Mouse (Mus musculus) midbrain, embryonic 13.5 days (tissue): Measurements from ENCODE around the gene Pebp1. TPM values are rescaled to one million over a fixed set of nuclear protein-coding genes. Genes with fewer than 3 reads are reported as not detected.

ENCODE experiments used
- ATAC-seq: fragments of 200-750 bp; cut with Nextera tagmentation; 2 replicates; pipeline ENCODE4 v1.8.0; 2017; ENCODE audit warnings: mild to moderate bottlenecking, moderate TSS enrichment, moderate library complexity
- H3K27ac ChIP-seq: fragments of 300-500 bp; sonication (generic); 2 replicates; pipeline ENCODE4 v1.5.1; 2015; ENCODE audit warnings: inconsistent platforms, mild to moderate bottlenecking, moderate library complexity
- H3K27me3 ChIP-seq: fragments of 300-500 bp; sonication (generic); 2 replicates; pipeline ENCODE4 v1.6.1; 2015; ENCODE audit warnings: mild to moderate bottlenecking, inconsistent platforms
- H3K36me3 ChIP-seq: fragments of 300-500 bp; sonication (generic); 2 replicates; pipeline ENCODE4 v1.6.1; 2015; ENCODE audit warnings: mild to moderate bottlenecking, inconsistent platforms
- H3K4me1 ChIP-seq: fragments of 300-500 bp; sonication (generic); replicated peaks from 2 replicates; pipeline ENCODE4 v1.6.1; 2015; ENCODE audit warnings: inconsistent platforms
- H3K4me2 ChIP-seq: fragments of 300-500 bp; sonication (generic); replicated peaks from 2 replicates; pipeline ENCODE4 v1.6.1; 2015; ENCODE audit warnings: moderate library complexity, mild to moderate bottlenecking, inconsistent platforms
- H3K4me3 ChIP-seq: fragments of 300-500 bp; sonication (generic); replicated peaks from 2 replicates; pipeline ENCODE4 v1.5.1; 2015; ENCODE audit warnings: mild to moderate bottlenecking, inconsistent platforms
- H3K9ac ChIP-seq: fragments of 300-500 bp; sonication (generic); replicated peaks from 2 replicates; pipeline ENCODE4 v1.6.1; 2015; ENCODE audit warnings: mild to moderate bottlenecking, inconsistent platforms
- H3K9me3 ChIP-seq: fragments of 300-500 bp; sonication (generic); 2 replicates; pipeline ENCODE4 v1.6.1; 2016; ENCODE audit warnings: mild to moderate bottlenecking, inconsistent platforms
- WGBS: fragments of 180-500 bp; shearing (Covaris S2); methylation state at CpG from one replicate; pipeline ENCODE4 v1.1.7; 2015; 5-methylcytosine and 5-hydroxymethylcytosine counted together
- polyA plus RNA-seq: library from polyadenylated mRNA; unstranded; fragments of >200 nt; fragmentation: Nextera tagmentation; extraction: Ambion mirVana; gene quantifications from 2 replicates; pipeline ENCODE4 v1.2.1, GENCODE M21; 2015

Gene Pebp1
- polyA plus RNA-seq, 1 experiment from 2014 or later: 1,066 TPM

GRCm38 (mm10) chr5:117284029-117284428 is 3.4 kb downstream of the Pebp1 start:
- H3K36me3 ChIP-seq: peaks cover 60% of the 10 kb centered on the region
- H3K4me2 ChIP-seq: no peak overlapping the region
- H3K27me3 ChIP-seq: peaks cover 8% of the 10 kb centered on the region; the same call in 1 of the 2 replicates
- no peaks in the 10 kb centered on the region for H3K9me3 ChIP-seq
- ATAC-seq: no peak
- H3K27ac ChIP-seq: peak overlapping the region; percentile 25; the same call in 1 of the 2 replicates
- 75% methylated on average over 9 of the region's 9 CpGs for WGBS
- H3K4me1 ChIP-seq: peaks cover 36% of the 10 kb centered on the region
- H3K4me3 ChIP-seq: no peak overlapping the region
- no peak overlapping the region; the same call in 1 of the 2 replicates for H3K9ac ChIP-seq

GRCm38 (mm10) chr5:117282360-117282759 is 5.1 kb downstream of the Pebp1 start:
- no peak overlapping the region for H3K4me3 ChIP-seq
- no peak overlapping the region for H3K9ac ChIP-seq
- H3K36me3 ChIP-seq: peaks cover 60% of the 10 kb centered on the region
- H3K4me2 ChIP-seq: no peak overlapping the region
- no peak overlapping the region for H3K27ac ChIP-seq
- peaks cover 29% of the 10 kb centered on the region for H3K4me1 ChIP-seq
- 91% methylated on average over 8 of the region's 8 CpGs for WGBS
- no peaks in the 10 kb centered on the region for H3K27me3 ChIP-seq
- H3K9me3 ChIP-seq: no peaks in the 10 kb centered on the region
- no peak for ATAC-seq

DNA sequence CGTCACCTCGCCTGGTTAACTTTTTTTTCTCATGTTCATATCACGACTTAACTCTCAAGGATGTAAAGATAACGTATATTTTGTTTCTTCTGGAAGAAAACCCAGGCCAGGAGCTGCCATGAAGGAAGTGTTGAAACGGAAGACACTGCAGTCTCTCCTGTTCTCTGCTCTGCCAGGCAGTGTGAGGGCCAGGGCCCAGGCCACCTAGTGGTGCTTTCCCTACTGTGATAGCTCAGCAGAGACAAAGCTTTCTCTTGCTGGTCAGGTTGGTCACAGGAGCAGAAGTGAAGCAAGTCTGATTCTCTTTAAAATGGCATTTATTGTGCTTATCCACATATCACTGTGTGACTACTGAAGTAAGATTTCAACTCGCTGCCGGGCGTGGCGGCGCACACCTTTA is 5.9 kb downstream of the Pebp1 start:
- Histone ChIP-seq H3K9me3 (no peaks in the 10 kb centered on the region), H3K4me1 (peaks cover 27% of the 10 kb centered on the region), H3K4me3 (no peak overlapping the region), H3K27me3 (no peaks in the 10 kb centered on the region), H3K9ac (no peak overlapping the region), H3K27ac (no peak overlapping the region), H3K4me2 (no peak overlapping the region), H3K36me3 (peaks cover 60% of the 10 kb centered on the region)
- 94% methylated on average over 10 of the region's 10 CpGs for WGBS
- no peak for ATAC-seq

DNA sequence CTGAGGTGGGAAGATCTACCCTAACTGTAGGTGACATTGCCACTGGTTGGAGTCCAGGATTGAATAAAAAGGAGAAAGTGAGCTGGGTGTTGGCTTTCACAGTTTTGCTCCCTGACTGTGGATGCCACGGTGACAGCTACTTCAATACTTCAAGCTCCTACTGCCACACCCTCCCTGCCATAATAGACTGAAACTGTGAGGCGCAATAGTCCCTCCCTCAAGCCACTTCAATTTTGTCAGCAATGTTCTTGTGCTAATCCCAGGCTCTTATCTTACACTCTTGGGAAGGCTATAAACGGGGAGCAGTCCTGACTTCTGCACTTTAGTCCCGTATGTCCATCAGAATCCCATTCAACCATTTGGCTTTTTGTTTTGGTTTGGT is 7.8 kb downstream of the Pebp1 start:
- Histone ChIP-seq H3K4me2 (no peak overlapping the region), H3K9me3 (no peaks in the 10 kb centered on the region), H3K27ac (no peak overlapping the region), H3K9ac (no peak overlapping the region), H3K27me3 (no peaks in the 10 kb centered on the region), H3K4me1 (peaks cover 8% of the 10 kb centered on the region), H3K36me3 (peaks cover 49% of the 10 kb centered on the region), H3K4me3 (no peak overlapping the region)
- no peak for ATAC-seq
- 81% methylated on average over 4 of the region's 4 CpGs for WGBS

DNA sequence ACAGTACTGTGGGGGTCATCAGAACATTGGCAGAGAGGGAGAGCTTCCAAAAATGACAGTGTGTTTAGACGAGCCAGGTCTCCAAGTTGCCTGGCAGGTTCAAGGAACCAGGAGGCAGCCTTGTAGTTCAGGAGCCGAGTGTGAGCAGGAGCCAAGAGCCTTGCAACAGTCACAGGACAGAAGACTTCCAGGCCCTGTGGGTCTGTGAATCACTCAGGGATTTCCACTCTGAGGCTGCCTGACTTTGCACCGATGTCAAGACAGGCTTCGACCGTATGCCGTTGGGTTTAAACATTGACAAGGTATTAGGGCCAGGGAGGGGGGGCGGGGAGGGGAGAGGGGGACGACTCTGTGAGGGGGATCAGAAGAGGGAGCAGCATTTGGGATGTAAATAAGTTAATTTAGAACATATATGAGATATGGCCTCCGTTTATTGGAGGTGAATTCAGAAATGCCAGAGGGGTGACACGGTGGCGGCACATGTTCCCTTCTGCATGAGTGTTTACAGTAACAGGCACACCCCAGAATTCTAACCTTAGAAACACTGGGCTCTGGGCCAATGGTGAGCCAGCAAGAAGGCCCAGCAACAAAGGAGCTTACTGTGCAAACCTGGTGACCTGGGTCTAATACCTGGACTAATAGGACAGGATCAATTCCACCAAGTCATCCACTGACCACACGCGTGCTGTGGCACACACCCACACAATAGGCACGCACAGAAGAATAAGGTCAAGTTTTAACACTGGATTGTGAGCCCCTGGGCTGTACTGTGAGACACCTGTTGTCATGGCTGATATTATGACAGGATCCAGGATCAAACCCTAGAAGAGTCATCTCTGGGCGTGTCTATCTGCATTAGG is 8.4 kb downstream of the Pebp1 start:
- ATAC-seq: no peak
- no peak overlapping the region for H3K9ac ChIP-seq
- H3K9me3 ChIP-seq: no peaks in the 10 kb centered on the region
- H3K27me3 ChIP-seq: no peaks in the 10 kb centered on the region
- peaks cover 2% of the 10 kb centered on the region for H3K4me1 ChIP-seq
- WGBS: 92% methylated on average over 15 of the region's 15 CpGs
- peaks cover 43% of the 10 kb centered on the region for H3K36me3 ChIP-seq
- no peak overlapping the region for H3K4me3 ChIP-seq
- H3K4me2 ChIP-seq: no peak overlapping the region
- no peak overlapping the region for H3K27ac ChIP-seq

- no peaks in the 10 kb centered on the region for H3K4me1 ChIP-seq
- no peak for ATAC-seq
- WGBS: 96% methylated on average over 6 of the region's 6 CpGs
- H3K36me3 ChIP-seq: peaks cover 38% of the 10 kb centered on the region
- no peak overlapping the region for H3K9ac ChIP-seq
- no peak overlapping the region for H3K4me2 ChIP-seq
- no peak overlapping the region for H3K4me3 ChIP-seq
- H3K27me3 ChIP-seq: no peaks in the 10 kb centered on the region
- H3K9me3 ChIP-seq: no peaks in the 10 kb centered on the region
- H3K27ac ChIP-seq: no peak overlapping the region
These were observed 9.6 kb downstream of the Pebp1 start for GRCm38 (mm10) chr5:117277784-117278183.

- Histone ChIP-seq H3K9ac (no peak overlapping the region), H3K4me3 (no peak overlapping the region), H3K27ac (0 out of 2 replicates have a peak overlapping the region, but pooled peaks have one; percentile 6), H3K9me3 (no peaks in the 10 kb centered on the region), H3K4me2 (no peak overlapping the region), H3K27me3 (no peaks in the 10 kb centered on the region), H3K36me3 (peaks cover 25% of the 10 kb centered on the region), H3K4me1 (no peaks in the 10 kb centered on the region)
- ATAC-seq: no peak
- 69% methylated on average over 5 of the region's 5 CpGs for WGBS
These were observed 12.6 kb downstream of the Pebp1 start for GRCm38 (mm10) chr5:117274817-117275216.

GRCm38 (mm10) chr5:117271945-117272344 is 15.5 kb downstream of the Pebp1 start:
- WGBS: 93% methylated on average over 14 of the region's 14 CpGs

DNA sequence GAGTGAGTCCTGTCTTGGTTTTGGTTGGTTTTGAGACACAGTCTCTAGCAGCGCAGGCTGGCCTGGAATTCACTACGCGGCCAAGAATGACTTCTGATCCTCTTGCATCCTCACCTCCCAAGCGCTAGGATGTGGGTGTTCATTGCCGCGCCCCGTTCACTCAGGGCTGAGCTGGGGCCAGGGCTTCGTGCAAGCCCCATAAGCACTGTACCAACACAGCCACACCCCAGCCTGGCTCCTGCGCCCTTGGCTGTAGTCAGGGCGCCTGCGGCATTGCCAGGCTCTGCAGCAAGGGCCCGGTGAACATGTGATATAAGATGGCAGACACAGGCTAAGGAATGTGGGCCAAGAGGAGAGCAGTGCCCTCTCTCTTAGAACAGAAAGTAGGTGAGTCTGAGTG is 18.0 kb downstream of the Pebp1 start:
- no peaks in the 10 kb centered on the region for H3K9me3 ChIP-seq
- WGBS: 97% methylated on average over 12 of the region's 12 CpGs
- no peak overlapping the region for H3K4me3 ChIP-seq
- no peak for ATAC-seq
- no peak overlapping the region for H3K4me2 ChIP-seq
- H3K36me3 ChIP-seq: peaks cover 57% of the 10 kb centered on the region
- no peaks in the 10 kb centered on the region for H3K4me1 ChIP-seq
- H3K27ac ChIP-seq: no peak overlapping the region
- no peak overlapping the region for H3K9ac ChIP-seq
- H3K27me3 ChIP-seq: no peaks in the 10 kb centered on the region

More at GRCm38 (mm10) chr5:117271945-117272344, 15.5 kb downstream of the Pebp1 start:
- H3K27me3 ChIP-seq: no peaks in the 10 kb centered on the region
- H3K4me1 ChIP-seq: no peaks in the 10 kb centered on the region
- no peak overlapping the region for H3K4me3 ChIP-seq
- no peak overlapping the region for H3K27ac ChIP-seq
- peaks cover 35% of the 10 kb centered on the region for H3K36me3 ChIP-seq
- H3K9ac ChIP-seq: no peak overlapping the region
- H3K4me2 ChIP-seq: no peak overlapping the region
- H3K9me3 ChIP-seq: no peaks in the 10 kb centered on the region
- ATAC-seq: no peak

DNA sequence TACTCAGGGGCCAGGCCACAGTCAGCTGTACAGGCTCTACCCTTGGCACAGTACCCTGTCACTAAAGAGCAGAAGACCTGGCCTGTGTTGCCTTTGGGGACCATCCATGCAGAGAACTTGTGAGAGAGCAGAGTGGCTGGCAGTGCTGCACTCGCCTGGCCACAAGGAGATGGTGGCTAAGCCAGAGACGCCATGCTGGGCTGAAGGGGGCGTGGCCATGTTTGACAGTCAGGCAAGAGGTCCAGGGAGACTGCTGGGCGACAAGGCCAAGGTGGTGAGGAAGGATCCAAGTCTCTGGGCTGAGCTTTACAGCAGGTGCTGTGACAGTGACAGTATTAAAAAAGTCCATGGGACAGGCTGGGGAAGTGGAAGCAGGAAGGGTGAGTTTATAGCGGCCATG is 18.7 kb downstream of the Pebp1 start:
- Histone ChIP-seq H3K4me2 (no peak overlapping the region), H3K36me3 (peaks cover 62% of the 10 kb centered on the region), H3K9me3 (peaks cover under 1% of the 10 kb centered on the region; the same call in 1 of the 2 replicates), H3K27ac (no peak overlapping the region), H3K4me3 (no peak overlapping the region), H3K4me1 (no peaks in the 10 kb centered on the region), H3K27me3 (no peaks in the 10 kb centered on the region), H3K9ac (no peak overlapping the region)
- no peak for ATAC-seq
- WGBS: 37% methylated on average over 5 of the region's 5 CpGs

DNA sequence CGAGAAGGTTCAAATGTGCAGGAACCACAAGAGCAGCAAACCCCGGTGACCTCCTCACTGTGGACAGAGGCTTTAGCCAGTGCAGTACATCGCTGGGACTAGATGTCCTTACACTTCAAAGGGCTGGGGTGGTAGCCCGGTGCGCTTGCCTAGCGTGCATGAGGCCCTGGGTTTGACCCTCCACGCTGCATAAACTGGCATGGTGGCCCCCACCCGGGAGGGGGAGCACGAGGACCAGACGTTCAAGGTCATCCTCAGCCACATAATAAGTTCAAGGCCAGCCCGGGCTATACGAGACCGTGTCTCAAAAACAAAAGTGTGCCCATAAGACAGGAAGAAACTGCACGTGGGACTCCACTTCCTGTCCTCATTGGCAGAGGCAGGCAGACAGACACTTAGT is 19.5 kb downstream of the Pebp1 start:
- Histone ChIP-seq H3K4me2 (no peak overlapping the region), H3K27ac (no peak overlapping the region), H3K4me3 (no peak overlapping the region), H3K4me1 (no peaks in the 10 kb centered on the region), H3K36me3 (peaks cover 67% of the 10 kb centered on the region), H3K9ac (no peak overlapping the region), H3K9me3 (peaks cover 4% of the 10 kb centered on the region; the same call in 1 of the 2 replicates), H3K27me3 (no peaks in the 10 kb centered on the region)
- WGBS: 81% methylated on average over 14 of the region's 14 CpGs
- ATAC-seq: no peak

DNA sequence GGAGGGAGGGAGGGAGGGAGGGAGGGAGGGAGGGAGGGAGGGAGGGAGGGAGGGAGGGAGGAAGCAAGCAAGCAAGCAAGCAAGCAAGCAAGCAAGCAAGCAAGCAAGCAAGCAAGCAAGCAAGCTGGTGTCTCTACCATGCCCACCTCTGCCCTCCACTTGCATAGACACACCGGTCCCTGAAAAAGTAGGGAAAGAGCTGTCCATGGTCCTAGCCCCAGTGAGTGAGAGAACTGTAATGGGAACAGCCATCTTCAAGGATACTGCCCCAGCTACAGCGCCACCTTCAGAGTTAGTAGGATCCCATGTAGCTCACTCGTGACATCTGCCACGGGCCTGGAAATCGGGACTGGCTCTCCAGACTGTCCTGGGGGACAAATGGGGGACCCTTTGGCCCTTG is 22.7 kb downstream of the Pebp1 start:
- Histone ChIP-seq H3K4me1 (no peaks in the 10 kb centered on the region), H3K27me3 (no peaks in the 10 kb centered on the region), H3K9ac (no peak overlapping the region), H3K27ac (no peak overlapping the region), H3K36me3 (peaks cover 85% of the 10 kb centered on the region), H3K4me2 (no peak overlapping the region), H3K4me3 (no peak overlapping the region), H3K9me3 (peaks cover 4% of the 10 kb centered on the region; the same call in 1 of the 2 replicates)
- no peak for ATAC-seq
- 47% methylated on average over 5 of the region's 5 CpGs for WGBS
